Mouse (Mus musculus): ENCODE results near the gene Podxl2.

The Podxl2 gene

DNA sequence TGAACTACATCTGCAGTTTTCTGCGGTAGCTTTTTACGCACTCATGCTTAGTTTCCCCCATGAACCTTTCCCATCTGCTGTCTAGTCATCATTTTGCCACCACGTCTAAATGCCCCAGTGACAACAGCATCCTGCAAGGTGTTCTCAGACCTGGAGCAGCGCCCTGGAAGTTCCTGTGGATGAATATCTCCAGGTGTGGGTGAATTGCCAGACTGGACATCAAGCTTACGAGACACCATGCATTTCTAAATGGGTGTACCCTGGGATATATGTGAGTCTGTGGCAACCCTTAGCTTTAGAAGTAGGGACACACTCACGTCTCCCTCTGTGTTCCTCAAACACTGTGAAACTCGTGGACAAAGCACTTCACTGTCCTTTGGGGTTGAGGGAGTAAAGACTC, 74.7 kb downstream of the Podxl2 start:
- DNase-seq (ENCODE audit: low spot score) = no peak

DNA sequence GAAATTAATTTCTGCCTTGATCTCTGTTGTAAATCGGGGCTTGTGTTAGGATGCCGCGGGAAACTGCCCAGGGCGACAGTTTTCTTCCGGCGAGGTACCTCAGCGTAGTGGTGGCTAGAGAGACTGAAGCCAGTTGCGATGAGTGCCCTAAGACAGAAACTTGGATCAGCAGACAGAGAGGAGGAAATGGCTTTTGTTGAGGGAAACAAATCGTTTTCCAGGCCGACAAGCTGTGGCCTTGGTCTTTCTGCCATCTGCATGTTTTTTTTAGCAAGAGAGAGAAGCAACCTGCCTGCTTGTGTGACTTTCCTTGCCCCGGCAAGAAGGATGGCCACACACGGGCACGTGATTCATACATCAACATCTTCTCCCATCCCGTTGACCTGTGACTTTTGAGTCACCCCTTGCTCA, 80.3 kb downstream of the Podxl2 start:
- DNase-seq (ENCODE audit: low spot score) = no peak

DNA sequence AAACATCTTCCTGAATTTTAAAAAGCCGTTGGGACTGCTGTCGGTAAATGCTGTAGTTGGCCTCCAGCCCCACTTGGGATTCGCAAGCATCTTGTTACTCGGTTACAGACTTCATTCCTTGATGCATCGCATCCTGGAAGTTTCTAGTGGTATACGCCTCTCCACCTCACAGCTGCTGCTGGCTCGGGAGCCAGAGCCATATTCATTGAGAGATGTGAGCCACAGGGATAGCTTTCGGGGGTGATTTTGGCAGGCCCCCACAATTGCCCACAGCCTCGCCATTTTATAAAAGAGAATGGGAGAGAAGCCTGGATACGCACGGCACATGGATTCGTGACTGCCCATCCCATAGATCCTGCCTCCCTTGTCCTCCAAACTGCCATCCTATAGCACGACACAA, 81.0 kb downstream of the Podxl2 start:
- no peak for DNase-seq (ENCODE audit: low spot score)

DNA sequence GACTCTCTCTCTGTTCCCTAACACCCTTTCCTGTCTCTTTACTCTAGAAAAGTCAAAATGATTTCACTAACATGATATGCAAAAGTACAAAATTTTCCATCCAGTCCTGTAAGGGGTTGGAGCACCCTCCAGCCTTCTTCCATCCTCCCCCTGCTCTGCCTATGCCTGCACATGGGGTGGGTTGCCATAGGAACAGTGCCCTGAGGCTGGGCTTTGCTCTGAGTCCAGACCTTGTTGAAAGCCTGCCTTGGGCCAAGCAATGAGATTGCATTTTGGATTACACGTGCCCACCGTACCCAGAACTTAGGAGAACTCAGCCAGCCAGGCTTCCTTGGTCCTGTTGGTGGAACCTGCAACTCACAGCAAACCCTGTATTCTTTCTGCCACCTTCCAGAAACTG, 81.6 kb downstream of the Podxl2 start:
- DNase-seq (ENCODE audit: low spot score) = peak; percentile 48
